Mouse (Mus musculus): Measurements from ENCODE around the gene Dlgap1. TPM values are rescaled to one million over a fixed set of nuclear protein-coding genes. Genes with fewer than 3 reads are reported as not detected.
"Not testable (repeated sequence)": the region's sequence is repeated elsewhere in the genome, so short reads cannot be mapped to it uniquely, and the experiment has no call there.

The Dlgap1 gene
- total RNA-seq, 2 experiments from 2014 or later = 1.6 to 2.0 TPM

GRCm38 (mm10) chr17:70834430-70834965 lies 865.6 kb downstream of the Dlgap1 start:
- no peak for DNase-seq (ENCODE audit: low spot score in 2 of 2)

GRCm38 (mm10) chr17:70835071-70835790 lies 866.4 kb downstream of the Dlgap1 start:
- no peak for DNase-seq (ENCODE audit: low spot score in 2 of 2)

GRCm38 (mm10) chr17:70836820-70837219 lies 867.9 kb downstream of the Dlgap1 start:
- no peak for DNase-seq (ENCODE audit: low spot score in 2 of 2)

- DNase-seq (ENCODE audit: low spot score in 2 of 2) = not testable (repeated sequence)
Measured at GRCm38 (mm10) chr17:70837474-70837873, 868.6 kb downstream of the Dlgap1 start.

GRCm38 (mm10) chr17:70838031-70838430 lies 869.2 kb downstream of the Dlgap1 start:
- no peak for DNase-seq (ENCODE audit: low spot score in 2 of 2)

- DNase-seq (ENCODE audit: low spot score in 2 of 2) = no peak
Measured at GRCm38 (mm10) chr17:70838533-70838932, 869.7 kb downstream of the Dlgap1 start.

GRCm38 (mm10) chr17:70843252-70843651 lies 874.4 kb downstream of the Dlgap1 start:
- no peak for DNase-seq (ENCODE audit: low spot score in 2 of 2)

- no peak for DNase-seq (ENCODE audit: low spot score in 2 of 2)
Measured at GRCm38 (mm10) chr17:70844971-70845370, 876.1 kb downstream of the Dlgap1 start.

GRCm38 (mm10) chr17:70845543-70845942 lies 876.7 kb downstream of the Dlgap1 start:
- no peak for DNase-seq (ENCODE audit: low spot score in 2 of 2)

GRCm38 (mm10) chr17:70846111-70846644 lies 877.3 kb downstream of the Dlgap1 start:
- DNase-seq (ENCODE audit: low spot score in 2 of 2) = no peak

GRCm38 (mm10) chr17:70847086-70847485 lies 878.2 kb downstream of the Dlgap1 start:
- peak in 1 of 2 experiments; percentile 49 for DNase-seq (ENCODE audit: low spot score in 2 of 2)

- no peak for DNase-seq (ENCODE audit: low spot score in 2 of 2)
Measured at GRCm38 (mm10) chr17:70847751-70848510, 879.1 kb downstream of the Dlgap1 start.

GRCm38 (mm10) chr17:70848511-70849398 lies 879.9 kb downstream of the Dlgap1 start:
- peak in 1 of 2 experiments; percentile 55 for DNase-seq (ENCODE audit: low spot score in 2 of 2)

- DNase-seq (ENCODE audit: low spot score in 2 of 2) = peak; percentile 81 to 92
Measured at GRCm38 (mm10) chr17:70849399-70850232, 880.7 kb downstream of the Dlgap1 start.

- peak; percentile 61 to 77 for DNase-seq (ENCODE audit: low spot score in 2 of 2)
Measured at GRCm38 (mm10) chr17:70850233-70850995, 881.5 kb downstream of the Dlgap1 start.

GRCm38 (mm10) chr17:70850996-70851991 lies 882.4 kb downstream of the Dlgap1 start:
- peak; percentile 54 to 76 for DNase-seq (ENCODE audit: low spot score in 2 of 2)

GRCm38 (mm10) chr17:70852011-70852685 lies 883.3 kb downstream of the Dlgap1 start:
- DNase-seq (ENCODE audit: low spot score in 2 of 2) = peak in 1 of 2 experiments; percentile 30

Measured in gastrocnemius, postnatal 4 days (tissue).